8 mouse cellular contexts compared by ENCODE assay signal in the genomic region with DNA sequence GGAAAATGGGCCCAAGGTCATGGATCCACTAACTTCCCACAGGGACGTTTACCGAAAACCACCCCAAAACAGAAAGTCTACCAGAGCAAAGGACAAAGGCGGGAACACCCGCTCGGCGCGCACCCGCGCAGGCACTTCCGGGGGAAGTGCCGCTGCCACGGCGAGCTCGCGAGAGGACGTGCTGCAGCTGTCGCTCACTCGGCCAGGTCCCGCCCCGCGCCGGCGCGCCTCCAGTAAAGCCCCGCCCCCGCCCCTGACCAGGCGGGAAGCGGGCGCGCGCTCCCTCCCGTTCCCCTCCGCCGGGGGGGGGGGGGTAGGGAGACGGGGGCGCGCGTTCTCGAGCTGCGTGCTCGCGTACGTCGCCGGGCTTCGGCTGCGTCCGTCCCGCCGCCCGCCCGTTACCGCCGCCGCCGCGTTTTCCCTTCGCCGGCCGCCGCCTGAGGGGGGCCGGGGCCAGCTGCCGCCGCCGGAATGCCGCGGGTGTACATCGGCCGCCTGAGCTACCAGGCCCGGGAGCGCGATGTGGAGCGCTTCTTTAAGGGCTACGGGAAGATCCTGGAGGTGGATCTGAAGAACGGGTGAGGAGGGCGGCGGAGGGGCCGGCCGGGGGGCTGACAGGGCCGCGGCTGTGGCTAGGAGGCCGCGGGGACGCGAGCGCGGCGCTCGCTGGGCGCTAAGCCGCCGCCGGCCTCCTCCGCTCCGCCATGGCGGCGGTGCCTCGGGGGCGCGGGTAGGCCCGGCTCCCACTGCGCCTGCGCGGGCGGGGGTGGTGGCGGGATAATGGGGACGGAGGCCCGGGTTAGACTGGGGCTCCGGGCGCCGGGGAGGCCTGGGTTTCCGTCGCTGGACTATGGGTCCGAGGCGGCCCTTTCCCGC. TPM values are rescaled to one million over a fixed set of nuclear protein-coding genes. Genes with fewer than 3 reads are reported as not detected.
DNase-seq lines count a peak whose midpoint lies in the region; ATAC-seq lines count a peak whose summit lies in the region.

Gene Srsf4 (plus strand): TSS at position 325 of the 876 bp plus-strand sequence.

- peaks cover 11% of the 10 kb centered on the region for H3K36me3 ChIP-seq in megakaryocyte, embryonic 14.5 days (replicated peaks; ENCODE audit: low read length)

- no peaks in the 10 kb centered on the region for H3K9me3 ChIP-seq in megakaryocyte, embryonic 14.5 days

- H3K4me3 ChIP-seq in megakaryocyte, embryonic 14.5 days (replicated peaks) = peak within 1 kb of the TSS; percentile 95

- no peaks in the 10 kb centered on the region for H3K27me3 ChIP-seq in megakaryocyte, embryonic 14.5 days (replicated peaks)

- H3K4me1 ChIP-seq in megakaryocyte, embryonic 14.5 days = peaks cover 67% of the 10 kb centered on the region

- peak; percentile 98 for DNase-seq in ZHBTc4 (ENCODE audit: low read depth, low spot score)
- peak; percentile 90 to 93 for DNase-seq in gastrocnemius, adult 8-10 months (ENCODE audit: low spot score in 2 of 2)
- peak; percentile 90 for DNase-seq in hindlimb bud, embryonic 11.5 days (ENCODE audit: extremely low spot score, low read depth, low spot score)
- DNase-seq in left cerebral cortex, adult 8-10 months (ENCODE audit: low spot score in 2 of 2) = peak; percentile 76 to 94
- peak; percentile 97 for DNase-seq in right cerebral cortex, postnatal 10 days (ENCODE audit: low spot score in 2 of 2)
- peak; percentile 83 for DNase-seq in urinary bladder, postnatal 25 days (ENCODE audit: low spot score)

- ATAC-seq in common myeloid progenitor, adult 5-6 weeks (replicated peaks; ENCODE audit: low read depth, poor library complexity, severe bottlenecking) = peak; percentile 90

RNA-seq across cellular contexts. Expression of gene Srsf4, which starts in this region (rescaled TPM):
- 103 and 108 TPM in 2 replicates for total RNA-seq in common myeloid progenitor, adult 5-6 weeks (2017)
- total RNA-seq in gastrocnemius, adult 8-10 months (2022) = 10 to 100 TPM; 23.6 to 31.8 (median 26.0) TPM
- total RNA-seq in left cerebral cortex, adult 8-10 months (2022) = 10 to 100 TPM; 59.8 to 68.7 (median 65.7) TPM
- polyA plus RNA-seq in megakaryocyte, embryonic 14.5 days (2012; ENCODE audit: insufficient read depth, low replicate concordance) = 53.8 and 135 TPM in 2 replicates

Comparison
In these comparisons a context has a peak if more than half of its experiments do, and no peak if none do; other contexts are left out.
1. Peak in every context shown above with its lines: DNase-seq, ATAC-seq and H3K4me3 ChIP-seq.